Mouse (Mus musculus) gastrocnemius, adult 2 months (tissue): ENCODE data around the gene Ecm1. TPM values are rescaled to one million over a fixed set of nuclear protein-coding genes. Genes with fewer than 3 reads are reported as not detected.

Experiments
- DNase-seq: peaks from one replicate; pipeline ENCODE4 v3.0.0; 2022
- H3K27ac ChIP-seq: fragments of 200-600 bp; 2 replicates; pipeline ENCODE4 v1.8.1; 2022; ENCODE audit warnings: mild to moderate bottlenecking
- H3K4me3 ChIP-seq: fragments of 200-600 bp; 2 replicates; pipeline ENCODE4 v1.8.1; 2022; ENCODE audit warnings: mild to moderate bottlenecking, moderate library complexity
- CTCF ChIP-seq: fragments of 200-600 bp; IDR thresholded peaks from 2 replicates; pipeline ENCODE4 v1.8.1; 2022; ENCODE audit warnings: antibody characterized with exemption, mild to moderate bottlenecking, moderate library complexity
- intact Hi-C: fragments of 180-260 bp; cut with DNase I; formaldehyde crosslinking; loops from one replicate; pipeline ENCODE4 v1.15.1; 2025
- total RNA-seq, 2 experiments: library from RNA; stranded (reverse); gene quantifications; 2 replicates each; pipeline ENCODE4 v1.2.3; 2021

Ecm1 gene
- total RNA-seq, 2 experiments from 2014 or later, result 18.0 to 23.0 TPM

GRCm38 (mm10) chr3:95752935-95753334, 13.6 kb upstream of the Ecm1 start:
- Histone ChIP-seq H3K27ac (no peak overlapping the region), H3K4me3 (no peak overlapping the region)
- intact Hi-C loops, result loop anchor here (5.0 kb wide), 1 partner anchor 121 kb away; no protein-coding TSS in a partner anchor
- no peak for DNase-seq
- TF ChIP-seq CTCF, result no peak

GRCm38 (mm10) chr3:95740406-95740805, 1.0 kb upstream of the Ecm1 start:
- H3K4me3 ChIP-seq, result peak overlapping the region; percentile 24; the same call in 1 of the 2 replicates

GRCm38 (mm10) chr3:95735071-95735670, 4.2 kb downstream of the Ecm1 start:
- DNase-seq, result no peak
- Histone ChIP-seq H3K27ac (peak overlapping the region; percentile 58), H3K4me3 (no peak overlapping the region)
- TF ChIP-seq CTCF, result no peak
- intact Hi-C loops, result no loop called here

More at GRCm38 (mm10) chr3:95740406-95740805, 1.0 kb upstream of the Ecm1 start:
- no peak for DNase-seq
- H3K27ac ChIP-seq, result peak overlapping the region; percentile 76
- intact Hi-C loops, result no loop called here
- no peak for TF ChIP-seq CTCF

- intact Hi-C loops, result loop anchor here (5.0 kb wide), 1 partner anchor 102 kb away; no protein-coding TSS in a partner anchor
- peak; percentile 75 for DNase-seq
- Histone ChIP-seq H3K4me3 (no peak overlapping the region), H3K27ac (peak overlapping the region; percentile 63)
- no peak for TF ChIP-seq CTCF
Measured at GRCm38 (mm10) chr3:95734092-95734702, 5.2 kb downstream of the Ecm1 start.

- intact Hi-C loops, result loop anchor here (5.0 kb wide), 1 partner anchor 101 kb away; no protein-coding TSS in a partner anchor
- no peak overlapping the region for H3K4me3 ChIP-seq
- DNase-seq, result peak; percentile 59
- no peak for TF ChIP-seq CTCF
- H3K27ac ChIP-seq, result peak overlapping the region; percentile 63
Measured at GRCm38 (mm10) chr3:95732744-95733521, 6.4 kb downstream of the Ecm1 start.

GRCm38 (mm10) chr3:95732297-95732696, 7.1 kb downstream of the Ecm1 start:
- H3K4me3 ChIP-seq, result no peak overlapping the region
- intact Hi-C loops, result loop anchor here (5.0 kb wide), 1 partner anchor 100 kb away; no protein-coding TSS in a partner anchor
- H3K27ac ChIP-seq, result peak overlapping the region; percentile 63; the same call in 1 of the 2 replicates
- no peak for DNase-seq
- no peak for TF ChIP-seq CTCF

GRCm38 (mm10) chr3:95731802-95732201, 7.6 kb downstream of the Ecm1 start:
- DNase-seq, result no peak
- intact Hi-C loops, result loop anchor here (5.0 kb wide), 1 partner anchor 100 kb away; no protein-coding TSS in a partner anchor
- no peak overlapping the region for H3K27ac ChIP-seq
- TF ChIP-seq CTCF, result peak; percentile 49
- H3K4me3 ChIP-seq, result no peak overlapping the region

- no peak for TF ChIP-seq CTCF
- intact Hi-C loops, result loop anchor here (5.0 kb wide), 1 partner anchor 98 kb away; no protein-coding TSS in a partner anchor
- H3K4me3 ChIP-seq, result no peak overlapping the region
Measured at GRCm38 (mm10) chr3:95730431-95730830, 8.9 kb downstream of the Ecm1 start.

GRCm38 (mm10) chr3:95728906-95729305, 10.5 kb downstream of the Ecm1 start:
- TF ChIP-seq CTCF, result no peak
- H3K27ac ChIP-seq, result no peak overlapping the region
- DNase-seq, result no peak
- intact Hi-C loops, result no loop called here
- H3K4me3 ChIP-seq, result no peak overlapping the region

More at GRCm38 (mm10) chr3:95730431-95730830, 8.9 kb downstream of the Ecm1 start:
- no peak overlapping the region for H3K27ac ChIP-seq
- no peak for DNase-seq

GRCm38 (mm10) chr3:95726696-95727358, 12.5 kb downstream of the Ecm1 start:
- Histone ChIP-seq H3K4me3 (no peak overlapping the region), H3K27ac (no peak overlapping the region)
- no peak for DNase-seq
- TF ChIP-seq CTCF, result no peak
- intact Hi-C loops, result no loop called here

GRCm38 (mm10) chr3:95725863-95726262, 13.5 kb downstream of the Ecm1 start:
- no peak overlapping the region for H3K27ac ChIP-seq
- H3K4me3 ChIP-seq, result no peak overlapping the region
- DNase-seq, result no peak
- intact Hi-C loops, result no loop called here
- no peak for TF ChIP-seq CTCF

GRCm38 (mm10) chr3:95722386-95722785, 17.0 kb downstream of the Ecm1 start:
- Histone ChIP-seq H3K27ac (no peak overlapping the region), H3K4me3 (no peak overlapping the region)
- DNase-seq, result no peak
- TF ChIP-seq CTCF, result no peak
- intact Hi-C loops, result no loop called here
